Mouse (Mus musculus) liver, adult 2 months (tissue): ENCODE measurements at regions not wholly inside any gene's neighbourhood (a gene's known extent, or its start where the extent isn't known, plus 50 kb on each side); places are given as distances from the start of the nearest gene placed in this dataset.
A peak's percentile ranks its signal among the peaks of the same experiment; 100 is the strongest.

ENCODE experiments used
- DNase-seq: peaks from one replicate; pipeline ENCODE4 v3.0.0-alpha.2; 2011; ENCODE audit warnings: low read depth, low spot score; ENCODE audit errors: extremely low read depth
- H3K27ac ChIP-seq: fragments of 200-500 bp; replicated peaks from 2 replicates; pipeline ENCODE4 v1.5.1; 2012; ENCODE audit warnings: low read depth, mild to moderate bottlenecking, control low read depth, inconsistent platforms, low read length; ENCODE audit not compliant: insufficient read depth
- H3K27me3 ChIP-seq: fragments of 200-500 bp; 2 replicates; pipeline ENCODE4 v1.6.1; 2012; ENCODE audit warnings: mild to moderate bottlenecking, moderate library complexity, low read length, inconsistent platforms; ENCODE audit not compliant: control insufficient read depth, insufficient read depth
- H3K36me3 ChIP-seq: fragments of 200-500 bp; 2 replicates; pipeline ENCODE4 v1.6.1; 2012; ENCODE audit warnings: low read length, inconsistent platforms; ENCODE audit not compliant: control insufficient read depth, insufficient read depth
- H3K4me1 ChIP-seq: fragments of 200-500 bp; 2 replicates; pipeline ENCODE4 v1.6.1; 2011; ENCODE audit warnings: low read length; ENCODE audit not compliant: control insufficient read depth, insufficient read depth
- H3K4me3 ChIP-seq: fragments of 200-500 bp; 2 replicates; pipeline ENCODE4 v1.5.1; 2011; ENCODE audit warnings: low read depth, mild to moderate bottlenecking, control low read depth, low read length, moderate library complexity; ENCODE audit not compliant: insufficient read depth
- H3K79me2 ChIP-seq: fragments of 200-500 bp; 2 replicates; pipeline ENCODE4 v1.6.1; 2012; ENCODE audit warnings: inconsistent platforms, mild to moderate bottlenecking, low read length, moderate library complexity; ENCODE audit not compliant: control insufficient read depth, insufficient read depth
- H3K9ac ChIP-seq: fragments of 200-500 bp; 2 replicates; pipeline ENCODE4 v1.6.1; 2012; ENCODE audit warnings: low read depth, mild to moderate bottlenecking, control low read depth, inconsistent platforms, low read length
- CTCF ChIP-seq: fragments of 200-500 bp; IDR thresholded peaks from 2 replicates; pipeline ENCODE4 v1.5.1; 2011; ENCODE audit warnings: low read depth, low read length, control low read depth
- POLR2A ChIP-seq: fragments of 200-500 bp; IDR thresholded peaks from 2 replicates; pipeline ENCODE4 v1.6.1; 2011; ENCODE audit warnings: low read length, control low read depth; ENCODE audit not compliant: insufficient read depth; ENCODE audit errors: extremely low read depth
- WGBS: fragments of 180-500 bp; shearing (Covaris S2); methylation state at CpG from one replicate; pipeline ENCODE4 v1.1.7; 2018; 5-methylcytosine and 5-hydroxymethylcytosine counted together

GRCm38 (mm10) chr9:41333526-41333925, 172.0 kb upstream of the Ubash3b start:
- H3K9ac ChIP-seq = no peak overlapping the region
- peaks cover 14% of the 10 kb centered on the region; the same call in 1 of the 2 replicates for H3K27me3 ChIP-seq
- DNase-seq = no peak
- H3K79me2 ChIP-seq = no peaks in the 10 kb centered on the region
- H3K36me3 ChIP-seq = no peaks in the 10 kb centered on the region
- no peak overlapping the region for H3K4me3 ChIP-seq
- TF ChIP-seq CTCF (no peak), POLR2A (no peak)
- H3K27ac ChIP-seq = no peak overlapping the region
- H3K4me1 ChIP-seq = no peaks in the 10 kb centered on the region; the same call in 1 of the 2 replicates
- 97% methylated on average over 1 of the region's 1 CpGs for WGBS

- no peak overlapping the region for H3K4me3 ChIP-seq
- H3K4me1 ChIP-seq = peaks cover 6% of the 10 kb centered on the region
- no peak overlapping the region for H3K9ac ChIP-seq
- H3K79me2 ChIP-seq = no peaks in the 10 kb centered on the region
- no peak overlapping the region for H3K27ac ChIP-seq
- no peak for DNase-seq
- H3K27me3 ChIP-seq = peaks cover 10% of the 10 kb centered on the region; the same call in 1 of the 2 replicates
- no peaks in the 10 kb centered on the region for H3K36me3 ChIP-seq
- WGBS = 100% methylated on average over 1 of the region's 1 CpGs
- TF ChIP-seq POLR2A = no peak
- TF ChIP-seq CTCF = no peak
Measured at GRCm38 (mm10) chr9:41328959-41329358, 167.5 kb upstream of the Ubash3b start.

- TF ChIP-seq POLR2A (no peak), CTCF (no peak)
- no peaks in the 10 kb centered on the region for H3K36me3 ChIP-seq
- H3K27me3 ChIP-seq = peaks cover 13% of the 10 kb centered on the region; the same call in 1 of the 2 replicates
- no peak overlapping the region for H3K4me3 ChIP-seq
- no peak overlapping the region for H3K27ac ChIP-seq
- no peaks in the 10 kb centered on the region for H3K79me2 ChIP-seq
- no peak overlapping the region for H3K9ac ChIP-seq
- H3K4me1 ChIP-seq = peaks cover 6% of the 10 kb centered on the region
- 35% methylated on average over 5 of the region's 5 CpGs for WGBS
- no peak for DNase-seq
Measured at GRCm38 (mm10) chr9:41328480-41328879, 167.0 kb upstream of the Ubash3b start.

- H3K27me3 ChIP-seq = peaks cover 15% of the 10 kb centered on the region; the same call in 1 of the 2 replicates
- no peak for DNase-seq
- TF ChIP-seq CTCF = no peak
- TF ChIP-seq POLR2A = no peak
- no peak overlapping the region for H3K9ac ChIP-seq
- H3K79me2 ChIP-seq = no peaks in the 10 kb centered on the region
- H3K27ac ChIP-seq = no peak overlapping the region
- WGBS = 7% methylated on average over 1 of the region's 1 CpGs
- H3K4me1 ChIP-seq = peaks cover 6% of the 10 kb centered on the region
- no peak overlapping the region for H3K4me3 ChIP-seq
- no peaks in the 10 kb centered on the region for H3K36me3 ChIP-seq
Measured at GRCm38 (mm10) chr9:41328056-41328455, 166.6 kb upstream of the Ubash3b start.

GRCm38 (mm10) chr9:41327561-41327960, 166.1 kb upstream of the Ubash3b start:
- Histone ChIP-seq H3K27ac (no peak overlapping the region), H3K79me2 (no peaks in the 10 kb centered on the region), H3K4me3 (no peak overlapping the region), H3K9ac (no peak overlapping the region), H3K36me3 (no peaks in the 10 kb centered on the region), H3K4me1 (peaks cover 6% of the 10 kb centered on the region), H3K27me3 (peaks cover 15% of the 10 kb centered on the region; the same call in 1 of the 2 replicates)
- TF ChIP-seq CTCF = no peak
- TF ChIP-seq POLR2A = no peak
- no peak for DNase-seq
- 65% methylated on average over 1 of the region's 1 CpGs for WGBS

GRCm38 (mm10) chr9:41326772-41327560, 165.5 kb upstream of the Ubash3b start:
- 32% methylated on average over 10 of the region's 10 CpGs for WGBS
- Histone ChIP-seq H3K9ac (no peak overlapping the region), H3K4me1 (peaks cover 6% of the 10 kb centered on the region), H3K36me3 (no peaks in the 10 kb centered on the region), H3K79me2 (no peaks in the 10 kb centered on the region), H3K27me3 (peaks cover 15% of the 10 kb centered on the region; the same call in 1 of the 2 replicates), H3K4me3 (no peak overlapping the region), H3K27ac (no peak overlapping the region)
- peak; percentile 75 for DNase-seq
- TF ChIP-seq POLR2A = no peak
- TF ChIP-seq CTCF = no peak
